Mouse (Mus musculus): Measurements from ENCODE around the gene Gm8947.
"Not testable (repeated sequence)": the region's sequence is repeated elsewhere in the genome, so short reads cannot be mapped to it uniquely, and the experiment has no call there.

Gene Gm8947

GRCm38 (mm10) chr1:151180167-151180566, 12.0 kb upstream of the Gm8947 start:
- DNase-seq (ENCODE audit: low read depth, low spot score), result no peak

GRCm38 (mm10) chr1:151182266-151182665, 9.9 kb upstream of the Gm8947 start, which contains the start of gene Gm47985:
Gm47985 (plus strand) TSS chr1:151182537.
- not testable (repeated sequence) for DNase-seq (ENCODE audit: low read depth, low spot score)

- not testable (repeated sequence) for DNase-seq (ENCODE audit: low read depth, low spot score)
Observed at GRCm38 (mm10) chr1:151186186-151186585, 6.0 kb upstream of the Gm8947 start.

GRCm38 (mm10) chr1:151186879-151187424, 5.2 kb upstream of the Gm8947 start:
- DNase-seq (ENCODE audit: low read depth, low spot score), result not testable (repeated sequence)

GRCm38 (mm10) chr1:151188469-151188868, 3.7 kb upstream of the Gm8947 start:
- DNase-seq (ENCODE audit: low read depth, low spot score), result no peak

- not testable (repeated sequence) for DNase-seq (ENCODE audit: low read depth, low spot score)
Observed at GRCm38 (mm10) chr1:151192739-151193138, 563 bp downstream of the Gm8947 start.

GRCm38 (mm10) chr1:151195986-151196385, 3.8 kb downstream of the Gm8947 start:
- DNase-seq (ENCODE audit: low read depth, low spot score), result not testable (repeated sequence)

- not testable (repeated sequence) for DNase-seq (ENCODE audit: low read depth, low spot score)
Observed at GRCm38 (mm10) chr1:151196690-151197089, 4.5 kb downstream of the Gm8947 start.

GRCm38 (mm10) chr1:151198120-151198519, 5.9 kb downstream of the Gm8947 start, which contains the start of gene Gm47995:
Gm47995 (plus strand) TSS chr1:151198448.
- not testable (repeated sequence) for DNase-seq (ENCODE audit: low read depth, low spot score)

- DNase-seq (ENCODE audit: low read depth, low spot score), result not testable (repeated sequence)
Observed at GRCm38 (mm10) chr1:151200620-151201019, 8.4 kb downstream of the Gm8947 start.

- not testable (repeated sequence) for DNase-seq (ENCODE audit: low read depth, low spot score)
Observed at GRCm38 (mm10) chr1:151202771-151203170, 10.6 kb downstream of the Gm8947 start.

- DNase-seq (ENCODE audit: low read depth, low spot score), result not testable (repeated sequence)
Observed at GRCm38 (mm10) chr1:151203818-151204217, 11.6 kb downstream of the Gm8947 start, which contains the start of gene 3110040M04Rik. 3110040M04Rik (plus strand) TSS chr1:151204121.

GRCm38 (mm10) chr1:151208493-151208892, 16.3 kb downstream of the Gm8947 start:
- DNase-seq (ENCODE audit: low read depth, low spot score), result not testable (repeated sequence)

- not testable (repeated sequence) for DNase-seq (ENCODE audit: low read depth, low spot score)
Observed at GRCm38 (mm10) chr1:151208944-151209343, 16.8 kb downstream of the Gm8947 start.

GRCm38 (mm10) chr1:151209824-151210355, 17.7 kb downstream of the Gm8947 start, which contains the start of gene Gm47996:
Gm47996 (plus strand) TSS chr1:151210131.
- not testable (repeated sequence) for DNase-seq (ENCODE audit: low read depth, low spot score)

GRCm38 (mm10) chr1:151211666-151212065, 19.5 kb downstream of the Gm8947 start:
- not testable (repeated sequence) for DNase-seq (ENCODE audit: low read depth, low spot score)

GRCm38 (mm10) chr1:151214862-151215261, 22.7 kb downstream of the Gm8947 start:
- DNase-seq (ENCODE audit: low read depth, low spot score), result no peak

GRCm38 (mm10) chr1:151215985-151216384, 23.8 kb downstream of the Gm8947 start:
- no peak for DNase-seq (ENCODE audit: low read depth, low spot score)

GRCm38 (mm10) chr1:151216417-151216816, 24.2 kb downstream of the Gm8947 start:
- DNase-seq (ENCODE audit: low read depth, low spot score), result no peak

GRCm38 (mm10) chr1:151219045-151219444, 26.9 kb downstream of the Gm8947 start:
- DNase-seq (ENCODE audit: low read depth, low spot score), result no peak

GRCm38 (mm10) chr1:151220098-151220497, 27.9 kb downstream of the Gm8947 start:
- DNase-seq (ENCODE audit: low read depth, low spot score), result no peak

GRCm38 (mm10) chr1:151222561-151223267, 30.5 kb downstream of the Gm8947 start:
- no peak for DNase-seq (ENCODE audit: low read depth, low spot score)

Measured in skeletal muscle tissue, adult 2 months (tissue).